Mouse (Mus musculus) lung, adult 2 months (tissue): Measurements from ENCODE around the gene Rrp1b.

Experiments used
- CTCF ChIP-seq: fragments of 200-500 bp; IDR thresholded peaks from 2 replicates; pipeline ENCODE4 v1.5.1; 2011; ENCODE audit warnings: mild to moderate bottlenecking, low read length, control low read depth; ENCODE audit not compliant: insufficient read depth
- POLR2A ChIP-seq: fragments of 200-500 bp; IDR thresholded peaks from 2 replicates; pipeline ENCODE4 v1.6.1; 2011; ENCODE audit warnings: low read depth, mild to moderate bottlenecking, control low read depth, low read length, borderline replicate concordance; ENCODE audit errors: extremely low read depth

DNA sequence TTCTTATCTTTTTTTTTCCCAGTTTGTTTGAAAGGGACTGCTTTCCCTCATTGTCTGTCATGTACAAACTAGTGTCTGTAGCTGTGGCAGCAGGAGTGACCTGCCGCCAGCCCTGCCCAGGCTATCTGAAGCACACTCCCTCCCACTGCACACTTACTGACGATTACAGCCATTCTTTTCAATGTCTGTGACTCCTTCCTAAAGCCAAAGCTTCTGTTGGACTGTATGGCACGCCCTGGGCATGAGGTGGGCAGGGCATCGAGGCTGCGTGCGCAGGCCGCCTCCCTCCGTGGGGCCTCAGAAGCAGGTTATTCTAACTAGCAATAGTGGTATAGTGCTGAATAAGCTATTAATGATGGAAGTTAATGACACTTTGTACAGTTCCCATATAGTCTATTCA, 19.4 kb upstream of the Rrp1b start:
- TF ChIP-seq CTCF (no peak), POLR2A (no peak)
